Comparison of ENCODE assay signal across 24 mouse cellular contexts in genomic region chr8:8238051-8238450, GRCm38 (mm10).
"Had no signal": no experiment of that assay in that cellular context is flagged by ENCODE, and none has a peak within 500 bp of the region (broad histone marks: within the 10 kb centered on the region; RNA-seq: fewer than 3 reads in every experiment).

No protein-coding gene starts in this region.

- H3K4me2 ChIP-seq: heart, embryonic 11.5 days; heart, embryonic 13.5 days; heart, embryonic 15.5 days; hindbrain, embryonic 13.5 days; hindbrain, embryonic 15.5 days; limb, embryonic 13.5 days; limb, embryonic 15.5 days; liver, embryonic 12.5 days had no signal

- H3K36me3 ChIP-seq: heart, embryonic 13.5 days; heart, embryonic 15.5 days; hindbrain, embryonic 13.5 days; hindbrain, embryonic 15.5 days; limb, embryonic 13.5 days; limb, embryonic 15.5 days; liver, embryonic 12.5 days had no signal

- DNase-seq: gastrocnemius, adult 2 months; gastrocnemius, postnatal 10 days; gastrocnemius, postnatal 25 days; heart, adult 11 months; heart, postnatal 14 days; heart, postnatal 36 days; kidney, adult 11 months; kidney, adult 2 months; kidney, postnatal 10 days; kidney, postnatal 25 days; kidney, postnatal 4 days; layer of hippocampus, adult 9-11 months; layer of hippocampus, postnatal 36 days; left cerebral cortex, postnatal 4 days had no signal

- H3K4me1 ChIP-seq: liver, embryonic 12.5 days had no signal

- ATAC-seq: forebrain, embryonic 16.5 days; hindbrain, postnatal 0 days; liver, embryonic 12.5 days had no signal

- H3K9ac ChIP-seq: heart, embryonic 13.5 days; heart, embryonic 15.5 days; hindbrain, embryonic 13.5 days; hindbrain, embryonic 15.5 days; limb, embryonic 13.5 days; limb, embryonic 15.5 days; liver, embryonic 12.5 days had no signal

- H3K27me3 ChIP-seq: heart, embryonic 13.5 days; heart, embryonic 15.5 days; hindbrain, embryonic 13.5 days; hindbrain, embryonic 15.5 days; limb, embryonic 13.5 days; limb, embryonic 15.5 days; liver, embryonic 12.5 days had no signal

- H3K27ac ChIP-seq: gastrocnemius, adult 2 months; heart, embryonic 13.5 days; heart, embryonic 15.5 days; hindbrain, embryonic 13.5 days; hindbrain, embryonic 15.5 days; hindbrain, postnatal 0 days; limb, embryonic 13.5 days; limb, embryonic 15.5 days; liver, embryonic 12.5 days had no signal

- H3K9me3 ChIP-seq: heart, embryonic 13.5 days; heart, embryonic 15.5 days; hindbrain, embryonic 13.5 days; hindbrain, embryonic 15.5 days; limb, embryonic 13.5 days; limb, embryonic 15.5 days; liver, embryonic 12.5 days had no signal

- H3K4me3 ChIP-seq: gastrocnemius, adult 2 months; heart, embryonic 13.5 days; heart, embryonic 15.5 days; hindbrain, embryonic 13.5 days; hindbrain, embryonic 15.5 days; limb, embryonic 13.5 days; limb, embryonic 15.5 days; liver, embryonic 12.5 days had no signal
